Mouse (Mus musculus): ENCODE results near the gene Fmo3. TPM values are rescaled to one million over a fixed set of nuclear protein-coding genes. Genes with fewer than 3 reads are reported as not detected.

Gene Fmo3
- polyA plus RNA-seq, 1 experiment from 2014 or later = not detected

- 74% methylated on average over 6 of the region's 6 CpGs for WGBS
- H3K9ac ChIP-seq = no peak overlapping the region
- no peak for ATAC-seq (ENCODE audit: insufficient number of reproducible peaks, low FRiP score, low TSS enrichment, low read depth)
- H3K36me3 ChIP-seq = no peaks in the 10 kb centered on the region
- H3K4me1 ChIP-seq = no peaks in the 10 kb centered on the region
- H3K4me3 ChIP-seq (replicated peaks) = no peak overlapping the region
- H3K27me3 ChIP-seq = no peaks in the 10 kb centered on the region
- H3K4me2 ChIP-seq (replicated peaks) = no peak overlapping the region
- no peak overlapping the region for H3K27ac ChIP-seq (replicated peaks)
- no peaks in the 10 kb centered on the region for H3K9me3 ChIP-seq (replicated peaks)
Measured at GRCm38 (mm10) chr1:162947934-162948333, 36.4 kb downstream of the Fmo3 start.

DNA sequence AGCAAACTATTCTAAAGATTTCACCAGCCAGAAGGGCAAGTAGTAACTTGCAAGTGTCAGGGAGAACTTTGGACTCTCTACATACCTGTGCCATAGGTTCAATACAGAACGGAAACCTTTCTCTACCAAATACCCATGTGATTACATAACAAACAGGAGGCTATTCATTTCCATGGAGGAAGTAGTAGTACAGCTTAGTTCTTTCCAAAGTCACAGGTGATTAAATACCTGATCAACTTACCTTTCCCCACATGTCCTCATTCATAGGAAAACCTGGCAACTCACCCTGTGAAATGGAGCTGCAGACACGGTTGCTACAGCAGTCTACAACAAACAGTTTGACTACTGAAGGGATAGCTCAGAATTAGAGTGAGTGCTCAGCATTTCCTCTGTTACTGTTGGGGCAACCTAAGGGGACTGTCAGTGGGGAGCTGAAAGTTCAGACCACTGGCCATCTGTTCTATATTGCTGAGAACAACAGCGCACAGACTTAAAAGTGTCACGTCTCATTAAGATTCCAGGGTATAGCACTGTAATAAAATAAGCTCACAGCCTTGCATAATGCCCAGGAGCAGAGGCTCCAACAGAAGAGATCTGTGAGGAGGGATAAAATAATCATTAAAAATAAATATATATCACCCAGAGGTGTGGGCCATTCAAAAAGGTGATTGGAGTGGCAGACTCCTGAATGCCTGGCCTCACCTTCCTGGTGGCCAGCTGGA lies 37.3 kb downstream of the Fmo3 start:
- Histone ChIP-seq H3K9me3 (replicated peaks) (no peaks in the 10 kb centered on the region), H3K36me3 (no peaks in the 10 kb centered on the region), H3K27me3 (no peaks in the 10 kb centered on the region), H3K9ac (no peak overlapping the region), H3K4me2 (replicated peaks) (no peak overlapping the region), H3K4me1 (no peaks in the 10 kb centered on the region), H3K4me3 (replicated peaks) (no peak overlapping the region), H3K27ac (replicated peaks) (no peak overlapping the region)
- 52% methylated on average over 4 of the region's 4 CpGs for WGBS
- no peak for ATAC-seq (ENCODE audit: insufficient number of reproducible peaks, low FRiP score, low TSS enrichment, low read depth)

- Histone ChIP-seq H3K4me3 (replicated peaks) (no peak overlapping the region), H3K36me3 (no peaks in the 10 kb centered on the region), H3K9me3 (replicated peaks) (no peaks in the 10 kb centered on the region), H3K27me3 (no peaks in the 10 kb centered on the region), H3K27ac (replicated peaks) (no peak overlapping the region), H3K9ac (no peak overlapping the region), H3K4me1 (no peaks in the 10 kb centered on the region), H3K4me2 (replicated peaks) (no peak overlapping the region)
- ATAC-seq (ENCODE audit: insufficient number of reproducible peaks, low FRiP score, low TSS enrichment, low read depth) = no peak
- 29% methylated on average over 6 of the region's 6 CpGs for WGBS
Measured at GRCm38 (mm10) chr1:162943700-162944099, 40.6 kb downstream of the Fmo3 start.

GRCm38 (mm10) chr1:162938696-162939351 lies 45.5 kb downstream of the Fmo3 start:
- H3K4me1 ChIP-seq = no peaks in the 10 kb centered on the region
- H3K27me3 ChIP-seq = no peaks in the 10 kb centered on the region
- H3K9me3 ChIP-seq (replicated peaks) = no peaks in the 10 kb centered on the region
- peak; percentile 69 for ATAC-seq (ENCODE audit: insufficient number of reproducible peaks, low FRiP score, low TSS enrichment, low read depth)
- no peaks in the 10 kb centered on the region for H3K36me3 ChIP-seq
- 71% methylated on average over 4 of the region's 4 CpGs for WGBS
- H3K27ac ChIP-seq (replicated peaks) = 0 out of 2 replicates have a peak overlapping the region, but pooled peaks have one; percentile 34
- no peak overlapping the region for H3K4me2 ChIP-seq (replicated peaks)
- no peak overlapping the region for H3K9ac ChIP-seq
- no peak overlapping the region for H3K4me3 ChIP-seq (replicated peaks)

DNA sequence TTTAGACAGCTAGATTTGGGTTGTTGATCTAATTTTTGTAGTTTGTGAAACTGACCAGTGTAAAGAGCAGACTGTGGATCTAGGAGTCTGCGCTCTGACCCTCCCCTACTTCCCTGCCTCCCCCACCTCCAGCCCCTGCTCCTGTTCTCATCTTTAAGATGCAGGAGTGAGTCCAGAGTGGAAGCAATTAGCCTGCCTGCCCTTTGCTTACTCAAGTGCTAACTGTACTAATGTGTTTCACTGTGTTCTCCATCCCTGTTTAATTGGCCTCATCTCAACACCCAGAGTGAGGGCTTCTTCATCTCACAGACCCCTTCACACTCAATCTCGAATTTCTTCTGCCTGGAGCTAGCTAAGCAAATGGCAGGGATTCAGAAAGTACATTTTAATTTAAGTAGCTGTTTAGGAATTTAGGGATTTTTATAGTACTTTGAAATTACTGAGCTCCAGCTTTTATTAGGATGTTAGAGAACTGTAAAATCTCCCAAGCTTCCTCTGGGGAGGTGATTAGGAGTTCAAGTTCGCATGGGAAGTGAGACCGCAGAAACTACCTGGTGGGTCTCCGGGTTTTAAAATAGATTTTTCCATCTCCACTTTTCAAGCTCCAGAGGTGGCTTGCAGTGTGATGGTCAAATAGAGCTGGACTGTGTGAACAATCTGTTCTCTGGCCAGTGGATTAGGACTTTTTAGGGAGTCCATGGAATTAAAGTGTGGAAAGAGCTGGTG lies 46.2 kb downstream of the Fmo3 start:
- no peaks in the 10 kb centered on the region for H3K36me3 ChIP-seq
- H3K4me2 ChIP-seq (replicated peaks) = no peak overlapping the region
- no peaks in the 10 kb centered on the region for H3K9me3 ChIP-seq (replicated peaks)
- H3K9ac ChIP-seq = no peak overlapping the region
- no peak for ATAC-seq (ENCODE audit: insufficient number of reproducible peaks, low FRiP score, low TSS enrichment, low read depth)
- H3K27ac ChIP-seq (replicated peaks) = 0 out of 2 replicates have a peak overlapping the region, but pooled peaks have one; percentile 34
- WGBS = 69% methylated on average over 5 of the region's 5 CpGs
- no peaks in the 10 kb centered on the region for H3K27me3 ChIP-seq
- H3K4me1 ChIP-seq = no peaks in the 10 kb centered on the region
- H3K4me3 ChIP-seq (replicated peaks) = no peak overlapping the region

- no peaks in the 10 kb centered on the region for H3K4me1 ChIP-seq
- WGBS = 80% methylated on average over 6 of the region's 6 CpGs
- no peak within 1 kb of the TSS for H3K9ac ChIP-seq
- ATAC-seq (ENCODE audit: insufficient number of reproducible peaks, low FRiP score, low TSS enrichment, low read depth) = no peak
- H3K4me3 ChIP-seq (replicated peaks) = no peak within 1 kb of the TSS
- no peaks in the 10 kb centered on the region for H3K36me3 ChIP-seq
- H3K27me3 ChIP-seq = no peaks in the 10 kb centered on the region
- H3K9me3 ChIP-seq (replicated peaks) = no peaks in the 10 kb centered on the region
- H3K27ac ChIP-seq (replicated peaks) = 0 out of 2 replicates have a peak within 1 kb of the TSS, but pooled peaks have one; percentile 34
- H3K4me2 ChIP-seq (replicated peaks) = no peak within 1 kb of the TSS
Measured at GRCm38 (mm10) chr1:162937415-162937814, 46.9 kb downstream of the Fmo3 start, which contains the start of gene Fmo6. Gene Fmo6, minus strand, starts transcription at chr1:162937515.

- H3K4me3 ChIP-seq (replicated peaks) = no peak overlapping the region
- 46% methylated on average over 4 of the region's 4 CpGs for WGBS
- H3K9me3 ChIP-seq (replicated peaks) = no peaks in the 10 kb centered on the region
- no peaks in the 10 kb centered on the region for H3K4me1 ChIP-seq
- no peak overlapping the region for H3K4me2 ChIP-seq (replicated peaks)
- H3K27me3 ChIP-seq = no peaks in the 10 kb centered on the region
- no peak overlapping the region for H3K27ac ChIP-seq (replicated peaks)
- H3K36me3 ChIP-seq = no peaks in the 10 kb centered on the region
- ATAC-seq (ENCODE audit: insufficient number of reproducible peaks, low FRiP score, low TSS enrichment, low read depth) = no peak
- H3K9ac ChIP-seq = no peak overlapping the region
Measured at GRCm38 (mm10) chr1:162934374-162935012, 49.8 kb downstream of the Fmo3 start.

DNA sequence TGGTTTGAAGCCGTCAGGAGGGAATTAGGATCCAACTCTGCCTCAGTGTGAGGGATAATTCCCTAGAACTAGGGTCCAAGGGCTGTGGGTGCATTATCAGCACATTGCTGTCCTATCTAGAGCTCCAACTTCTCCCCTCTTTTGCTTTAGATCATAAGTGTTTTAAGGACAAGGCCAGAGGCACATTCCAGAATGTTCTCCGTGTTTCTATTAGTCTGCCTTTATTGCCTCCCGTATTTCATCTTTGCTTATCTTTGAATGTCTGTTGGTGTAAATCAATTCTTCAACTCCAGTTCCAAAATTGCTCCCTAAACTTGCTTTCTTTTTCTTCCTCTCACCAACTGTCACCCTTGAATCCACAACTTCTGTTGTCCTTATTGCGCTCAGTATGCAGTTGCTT lies 51.9 kb downstream of the Fmo3 start:
- ATAC-seq (ENCODE audit: insufficient number of reproducible peaks, low FRiP score, low TSS enrichment, low read depth) = no peak
- WGBS = 74% methylated on average over 4 of the region's 4 CpGs

GRCm38 (mm10) chr1:162931880-162932279 lies 52.4 kb downstream of the Fmo3 start:
- H3K27me3 ChIP-seq = no peaks in the 10 kb centered on the region
- 61% methylated on average over 5 of the region's 5 CpGs for WGBS
- H3K36me3 ChIP-seq = no peaks in the 10 kb centered on the region
- no peak for ATAC-seq (ENCODE audit: insufficient number of reproducible peaks, low FRiP score, low TSS enrichment, low read depth)
- H3K4me1 ChIP-seq = no peaks in the 10 kb centered on the region
- no peaks in the 10 kb centered on the region for H3K9me3 ChIP-seq (replicated peaks)
- H3K9ac ChIP-seq = no peak overlapping the region
- H3K4me3 ChIP-seq (replicated peaks) = no peak overlapping the region
- no peak overlapping the region; the same call in 1 of the 2 replicates for H3K27ac ChIP-seq (replicated peaks)
- H3K4me2 ChIP-seq (replicated peaks) = no peak overlapping the region

More for the DNA sequence above, 51.9 kb downstream of the Fmo3 start:
- no peak overlapping the region for H3K4me3 ChIP-seq (replicated peaks)
- H3K4me1 ChIP-seq = no peaks in the 10 kb centered on the region
- no peak overlapping the region for H3K4me2 ChIP-seq (replicated peaks)
- H3K27me3 ChIP-seq = no peaks in the 10 kb centered on the region
- no peak overlapping the region for H3K27ac ChIP-seq (replicated peaks)
- no peaks in the 10 kb centered on the region for H3K9me3 ChIP-seq (replicated peaks)
- no peaks in the 10 kb centered on the region for H3K36me3 ChIP-seq
- H3K9ac ChIP-seq = no peak overlapping the region

GRCm38 (mm10) chr1:162931310-162931875 lies 52.9 kb downstream of the Fmo3 start:
- no peak overlapping the region for H3K4me3 ChIP-seq (replicated peaks)
- H3K4me2 ChIP-seq (replicated peaks) = no peak overlapping the region
- ATAC-seq (ENCODE audit: insufficient number of reproducible peaks, low FRiP score, low TSS enrichment, low read depth) = no peak
- no peaks in the 10 kb centered on the region for H3K36me3 ChIP-seq
- WGBS = 49% methylated on average over 4 of the region's 4 CpGs
- H3K4me1 ChIP-seq = no peaks in the 10 kb centered on the region
- H3K27ac ChIP-seq (replicated peaks) = no peak overlapping the region; the same call in 1 of the 2 replicates
- H3K27me3 ChIP-seq = no peaks in the 10 kb centered on the region
- H3K9me3 ChIP-seq (replicated peaks) = no peaks in the 10 kb centered on the region
- no peak overlapping the region for H3K9ac ChIP-seq

DNA sequence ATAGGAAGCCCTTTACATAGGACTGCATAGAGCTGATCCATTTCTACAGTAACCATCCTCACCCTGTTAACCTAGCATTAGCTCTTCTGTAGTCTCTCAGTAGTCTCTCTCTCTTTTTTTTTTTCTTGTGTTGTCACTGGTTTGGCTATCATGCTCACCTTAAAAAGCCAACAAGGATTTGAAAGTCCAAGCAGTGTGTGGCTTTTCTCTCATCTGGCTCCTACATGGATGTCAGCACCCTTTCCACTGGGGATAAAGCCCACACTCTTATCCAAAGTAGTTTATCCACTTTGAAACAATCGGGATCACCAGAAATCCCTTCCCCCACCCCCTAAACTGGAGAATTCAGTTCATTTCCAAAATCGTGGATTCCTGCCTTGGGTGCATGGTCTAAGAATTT lies 53.7 kb downstream of the Fmo3 start:
- Histone ChIP-seq H3K4me1 (no peaks in the 10 kb centered on the region), H3K9me3 (replicated peaks) (no peaks in the 10 kb centered on the region), H3K9ac (no peak overlapping the region), H3K4me2 (replicated peaks) (no peak overlapping the region), H3K36me3 (no peaks in the 10 kb centered on the region), H3K27me3 (no peaks in the 10 kb centered on the region), H3K4me3 (replicated peaks) (no peak overlapping the region), H3K27ac (replicated peaks) (no peak overlapping the region)
- 53% methylated on average over 2 of the region's 2 CpGs for WGBS
- no peak for ATAC-seq (ENCODE audit: insufficient number of reproducible peaks, low FRiP score, low TSS enrichment, low read depth)

All from embryonic facial prominence, embryonic 15.5 days (tissue).